Mouse (Mus musculus) heart, embryonic 10.5 days (tissue): Measurements from ENCODE around the gene Wbp11. TPM values are rescaled to one million over a fixed set of nuclear protein-coding genes. Genes with fewer than 3 reads are reported as not detected.

ENCODE experiments used
- DNase-seq: peaks from one replicate; pipeline ENCODE4 v3.0.0-alpha.2; 2017; ENCODE audit warnings: low spot score
- H3K27ac ChIP-seq: fragments of 300-500 bp; sonication (generic); 2 replicates; pipeline ENCODE4 v1.5.1; 2016; ENCODE audit warnings: mild to moderate bottlenecking
- H3K27me3 ChIP-seq: fragments of 300-500 bp; sonication (generic); 2 replicates; pipeline ENCODE4 v1.6.1; 2016; ENCODE audit warnings: mild to moderate bottlenecking; ENCODE audit not compliant: poor library complexity, insufficient read depth, severe bottlenecking
- H3K36me3 ChIP-seq: fragments of 300-500 bp; sonication (generic); 2 replicates; pipeline ENCODE4 v1.6.1; 2016; ENCODE audit warnings: mild to moderate bottlenecking, moderate library complexity
- H3K4me1 ChIP-seq: fragments of 300-500 bp; sonication (generic); 2 replicates; pipeline ENCODE4 v1.6.1; 2016; ENCODE audit warnings: mild to moderate bottlenecking
- H3K4me3 ChIP-seq: fragments of 300-500 bp; sonication (generic); 2 replicates; pipeline ENCODE4 v1.5.1; 2016; ENCODE audit warnings: mild to moderate bottlenecking, moderate library complexity
- H3K9me3 ChIP-seq: fragments of 300-500 bp; sonication (generic); 2 replicates; pipeline ENCODE4 v1.6.1; 2016; ENCODE audit warnings: mild to moderate bottlenecking, moderate library complexity
- WGBS: fragments of 180-500 bp; shearing (Covaris S2); methylation state at CpG from one replicate; pipeline ENCODE4 v1.1.7; 2016; 5-methylcytosine and 5-hydroxymethylcytosine counted together
- polyA plus RNA-seq: library from polyadenylated mRNA; unstranded; fragments of >200 nt; fragmentation: Nextera tagmentation; extraction: Ambion mirVana; gene quantifications from 2 replicates; pipeline ENCODE4 v1.2.1, GENCODE M21; 2016

The Wbp11 gene
- polyA plus RNA-seq: 111 and 120 TPM in 2 replicates

- H3K36me3 ChIP-seq: peaks cover 23% of the 10 kb centered on the region
- peak; percentile 99 for DNase-seq
- no peaks in the 10 kb centered on the region for H3K9me3 ChIP-seq
- H3K27me3 ChIP-seq: no peaks in the 10 kb centered on the region; the same call in 1 of the 2 replicates
- H3K4me3 ChIP-seq: peak within 1 kb of the TSS; percentile 100
- peaks cover 7% of the 10 kb centered on the region; the same call in 1 of the 2 replicates for H3K4me1 ChIP-seq
- peak within 1 kb of the TSS; percentile 99 for H3K27ac ChIP-seq
- under 1% methylated on average over 45 of the region's 45 CpGs for WGBS
Observed at GRCm38 (mm10) chr6:136827881-136828561, at the start of gene Wbp11. Gene Wbp11 (minus strand): TSS chr6:136828233.

GRCm38 (mm10) chr6:136875670-136876069 lies 47.6 kb upstream of the Wbp11 start, which contains the start of gene Mgp:
Gene Mgp (minus strand): TSS chr6:136875823.
- no peaks in the 10 kb centered on the region for H3K36me3 ChIP-seq
- peak within 1 kb of the TSS; percentile 16; the same call in 1 of the 2 replicates for H3K4me3 ChIP-seq
- DNase-seq: no peak
- no peaks in the 10 kb centered on the region for H3K9me3 ChIP-seq
- no peaks in the 10 kb centered on the region for H3K27me3 ChIP-seq
- peak within 1 kb of the TSS; percentile 70 for H3K27ac ChIP-seq
- 36% methylated on average over 9 of the region's 9 CpGs for WGBS
- peaks cover 16% of the 10 kb centered on the region for H3K4me1 ChIP-seq

GRCm38 (mm10) chr6:136874599-136874998 lies 46.6 kb upstream of the Wbp11 start:
- WGBS: 69% methylated on average over 8 of the region's 8 CpGs
- DNase-seq: no peak
- Histone ChIP-seq H3K27me3 (no peaks in the 10 kb centered on the region), H3K4me3 (no peak overlapping the region), H3K27ac (no peak overlapping the region), H3K36me3 (no peaks in the 10 kb centered on the region), H3K9me3 (no peaks in the 10 kb centered on the region), H3K4me1 (peaks cover 16% of the 10 kb centered on the region)

GRCm38 (mm10) chr6:136868921-136869320 lies 40.9 kb upstream of the Wbp11 start:
- Histone ChIP-seq H3K4me1 (peaks cover 2% of the 10 kb centered on the region; the same call in 1 of the 2 replicates), H3K36me3 (no peaks in the 10 kb centered on the region), H3K9me3 (no peaks in the 10 kb centered on the region), H3K27me3 (no peaks in the 10 kb centered on the region), H3K27ac (no peak overlapping the region), H3K4me3 (no peak overlapping the region)
- no peak for DNase-seq
- WGBS: 83% methylated on average over 5 of the region's 5 CpGs

- no peaks in the 10 kb centered on the region for H3K9me3 ChIP-seq
- no peak for DNase-seq
- 84% methylated on average over 4 of the region's 4 CpGs for WGBS
- no peaks in the 10 kb centered on the region for H3K36me3 ChIP-seq
- no peaks in the 10 kb centered on the region; the same call in 1 of the 2 replicates for H3K4me1 ChIP-seq
- H3K27me3 ChIP-seq: no peaks in the 10 kb centered on the region
- H3K27ac ChIP-seq: 0 out of 2 replicates have a peak overlapping the region, but pooled peaks have one; percentile 19
- H3K4me3 ChIP-seq: no peak overlapping the region
Observed at GRCm38 (mm10) chr6:136866150-136866549, 38.1 kb upstream of the Wbp11 start.

GRCm38 (mm10) chr6:136865360-136865759 lies 37.3 kb upstream of the Wbp11 start:
- H3K9me3 ChIP-seq: no peaks in the 10 kb centered on the region
- H3K4me3 ChIP-seq: no peak overlapping the region
- H3K4me1 ChIP-seq: peaks cover 6% of the 10 kb centered on the region
- no peak for DNase-seq
- no peaks in the 10 kb centered on the region for H3K36me3 ChIP-seq
- H3K27ac ChIP-seq: no peak overlapping the region
- WGBS: 76% methylated on average over 5 of the region's 5 CpGs
- no peaks in the 10 kb centered on the region for H3K27me3 ChIP-seq

- H3K4me3 ChIP-seq: no peak overlapping the region
- DNase-seq: no peak
- H3K9me3 ChIP-seq: no peaks in the 10 kb centered on the region
- no peaks in the 10 kb centered on the region for H3K36me3 ChIP-seq
- peak overlapping the region; percentile 89; the same call in 1 of the 2 replicates for H3K27ac ChIP-seq
- H3K4me1 ChIP-seq: peaks cover 48% of the 10 kb centered on the region
- H3K27me3 ChIP-seq: no peaks in the 10 kb centered on the region
- 49% methylated on average over 9 of the region's 9 CpGs for WGBS
Observed at GRCm38 (mm10) chr6:136861020-136861419, 33.0 kb upstream of the Wbp11 start.

- Histone ChIP-seq H3K9me3 (no peaks in the 10 kb centered on the region), H3K36me3 (no peaks in the 10 kb centered on the region), H3K4me1 (peaks cover 63% of the 10 kb centered on the region), H3K4me3 (no peak overlapping the region), H3K27ac (peak overlapping the region; percentile 89), H3K27me3 (no peaks in the 10 kb centered on the region)
- WGBS: 27% methylated on average over 8 of the region's 8 CpGs
- no peak for DNase-seq
Observed at GRCm38 (mm10) chr6:136858420-136858819, 30.4 kb upstream of the Wbp11 start.

GRCm38 (mm10) chr6:136857873-136858260 lies 29.8 kb upstream of the Wbp11 start:
- Histone ChIP-seq H3K27me3 (no peaks in the 10 kb centered on the region), H3K36me3 (no peaks in the 10 kb centered on the region; the same call in 1 of the 2 replicates), H3K4me3 (peak overlapping the region; percentile 48), H3K4me1 (peaks cover 64% of the 10 kb centered on the region), H3K27ac (peak overlapping the region; percentile 89), H3K9me3 (no peaks in the 10 kb centered on the region)
- 8% methylated on average over 11 of the region's 11 CpGs for WGBS
- no peak for DNase-seq

GRCm38 (mm10) chr6:136857186-136857872 lies 29.3 kb upstream of the Wbp11 start, which contains the start of gene Art4:
Gene Art4 (minus strand): TSS chr6:136857733.
- H3K9me3 ChIP-seq: no peaks in the 10 kb centered on the region
- H3K36me3 ChIP-seq: no peaks in the 10 kb centered on the region; the same call in 1 of the 2 replicates
- DNase-seq: peak; percentile 94
- H3K27me3 ChIP-seq: no peaks in the 10 kb centered on the region
- WGBS: 14% methylated on average over 18 of the region's 18 CpGs
- H3K4me3 ChIP-seq: peak within 1 kb of the TSS; percentile 48
- peaks cover 67% of the 10 kb centered on the region for H3K4me1 ChIP-seq
- peak within 1 kb of the TSS; percentile 89 for H3K27ac ChIP-seq

GRCm38 (mm10) chr6:136856071-136856636 lies 28.1 kb upstream of the Wbp11 start:
- Histone ChIP-seq H3K4me3 (peak overlapping the region; percentile 48), H3K27me3 (no peaks in the 10 kb centered on the region), H3K9me3 (no peaks in the 10 kb centered on the region), H3K27ac (peak overlapping the region; percentile 89), H3K4me1 (peaks cover 70% of the 10 kb centered on the region), H3K36me3 (peaks cover 6% of the 10 kb centered on the region)
- no peak for DNase-seq
- 27% methylated on average over 14 of the region's 14 CpGs for WGBS

- Histone ChIP-seq H3K9me3 (no peaks in the 10 kb centered on the region), H3K4me1 (peaks cover 63% of the 10 kb centered on the region), H3K4me3 (peak overlapping the region; percentile 48; the same call in 1 of the 2 replicates), H3K27me3 (no peaks in the 10 kb centered on the region), H3K36me3 (peaks cover 6% of the 10 kb centered on the region), H3K27ac (peak overlapping the region; percentile 89)
- WGBS: 73% methylated on average over 2 of the region's 2 CpGs
- no peak for DNase-seq
Observed at GRCm38 (mm10) chr6:136855183-136855582, 27.1 kb upstream of the Wbp11 start.
